14 mouse cellular contexts compared by ENCODE assay signal in the genomic region with DNA sequence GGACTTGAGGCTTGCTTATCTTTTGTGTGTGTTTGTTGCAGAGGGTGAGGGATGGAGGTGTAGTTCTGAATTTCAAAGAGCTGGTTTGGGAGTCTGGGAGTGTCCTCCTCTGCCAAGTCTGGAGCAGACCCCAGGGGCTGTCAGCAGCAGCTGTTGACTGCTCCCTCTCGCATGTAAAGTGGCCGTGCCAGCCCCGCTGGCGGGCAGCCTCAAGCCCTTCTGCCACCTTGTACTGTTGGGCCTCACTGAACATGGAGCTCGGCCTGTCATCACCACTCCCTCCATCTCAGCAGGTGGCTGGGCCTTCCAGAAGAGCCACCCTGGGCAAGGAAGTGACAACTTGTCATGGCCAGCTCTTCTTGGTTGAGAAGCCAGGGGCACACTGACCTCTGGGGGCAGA.
DNase-seq lines count a peak whose midpoint lies in the region; ATAC-seq and TF ChIP-seq lines count a peak whose summit lies in the region.
"Had no signal": no experiment of that assay in that cellular context is flagged by ENCODE, and none has a peak within 500 bp of the region (broad histone marks: within the 10 kb centered on the region; RNA-seq: fewer than 3 reads in every experiment).

No protein-coding gene starts in this region.

- no peak overlapping the region for H3K27ac ChIP-seq in forebrain, postnatal 0 days (ENCODE audit: low read depth, low read length)
- H3K27ac ChIP-seq in midbrain, embryonic 14.5 days (replicated peaks; ENCODE audit: low read depth, low read length) = peak overlapping the region; percentile 53; the same call in 1 of the 2 replicates
- no peak overlapping the region for H3K27ac ChIP-seq in limb, embryonic 10.5 days
- H3K27ac ChIP-seq: intestine, embryonic 15.5 days; stomach, embryonic 15.5 days had no signal

- no peaks in the 10 kb centered on the region for H3K27me3 ChIP-seq in forebrain, postnatal 0 days (ENCODE audit: insufficient read depth, low read length)
- no peaks in the 10 kb centered on the region for H3K27me3 ChIP-seq in midbrain, embryonic 14.5 days (ENCODE audit: control insufficient read depth, insufficient read depth, low read length)
- H3K27me3 ChIP-seq in limb, embryonic 10.5 days (ENCODE audit: low read depth, poor library complexity, severe bottlenecking) = peaks cover 2% of the 10 kb centered on the region; the same call in 1 of the 2 replicates
- H3K27me3 ChIP-seq: intestine, embryonic 15.5 days; stomach, embryonic 15.5 days had no signal

- TF ChIP-seq CTCF in forebrain, postnatal 0 days (IDR thresholded peaks at IDR 0.05; ENCODE audit: low read depth) = no peak

- peak; percentile 18 for DNase-seq in gastrocnemius, postnatal 10 days
- DNase-seq in gastrocnemius, adult 18-20 months (ENCODE audit: low spot score) = no peak
- DNase-seq in left cerebral cortex, postnatal 10 days (ENCODE audit: extremely low spot score in 1 of 2, low spot score in 2 of 2) = peak; percentile 23 to 36
- no peak for DNase-seq in left cerebral cortex, postnatal 14 days (ENCODE audit: low spot score in 2 of 2)
- peak; percentile 66 for DNase-seq in forebrain, postnatal 0 days
- DNase-seq in midbrain, embryonic 14.5 days = peak; percentile 61
- DNase-seq in limb, embryonic 10.5 days (ENCODE audit: low spot score) = no peak
- DNase-seq: gastrocnemius, postnatal 25 days; kidney, postnatal 36 days; lung, adult 2 months; right cerebral cortex, postnatal 25 days; thymus, postnatal 36 days had no signal

- WGBS in forebrain, postnatal 0 days = 26% methylated on average over 5 of the region's 5 CpGs
- WGBS in midbrain, embryonic 14.5 days = 30% methylated on average over 5 of the region's 5 CpGs
- WGBS in limb, embryonic 10.5 days = 55% methylated on average over 5 of the region's 5 CpGs

- no peaks in the 10 kb centered on the region for H3K4me1 ChIP-seq in forebrain, postnatal 0 days (ENCODE audit: insufficient read depth)
- H3K4me1 ChIP-seq in midbrain, embryonic 14.5 days (ENCODE audit: control insufficient read depth, insufficient read depth, low read length) = peaks cover 21% of the 10 kb centered on the region
- peaks cover 5% of the 10 kb centered on the region for H3K4me1 ChIP-seq in limb, embryonic 10.5 days
- H3K4me1 ChIP-seq: intestine, embryonic 15.5 days; stomach, embryonic 15.5 days had no signal

- intact Hi-C loops in left cerebral cortex, postnatal 10 days (cut with DNase I) = no loop called here
- intact Hi-C loops in left cerebral cortex, postnatal 14 days (cut with DNase I) = no loop called here

- H3K9ac ChIP-seq in forebrain, postnatal 0 days = no peak overlapping the region
- H3K9ac ChIP-seq in midbrain, embryonic 14.5 days (replicated peaks; ENCODE audit: low read length) = no peak overlapping the region
- H3K9ac ChIP-seq: intestine, embryonic 15.5 days; stomach, embryonic 15.5 days had no signal

- peaks cover 3% of the 10 kb centered on the region; the same call in 1 of the 2 replicates for H3K36me3 ChIP-seq in forebrain, postnatal 0 days (ENCODE audit: insufficient read depth)
- peaks cover 14% of the 10 kb centered on the region for H3K36me3 ChIP-seq in midbrain, embryonic 14.5 days (ENCODE audit: control insufficient read depth, insufficient read depth, low read length)
- H3K36me3 ChIP-seq in limb, embryonic 10.5 days = no peaks in the 10 kb centered on the region
- H3K36me3 ChIP-seq: intestine, embryonic 15.5 days; stomach, embryonic 15.5 days had no signal

- no peaks in the 10 kb centered on the region for H3K9me3 ChIP-seq in forebrain, postnatal 0 days (ENCODE audit: low read length)
- no peaks in the 10 kb centered on the region for H3K9me3 ChIP-seq in midbrain, embryonic 14.5 days (ENCODE audit: control insufficient read depth, low read length)
- H3K9me3 ChIP-seq in limb, embryonic 10.5 days (replicated peaks) = no peaks in the 10 kb centered on the region
- H3K9me3 ChIP-seq: intestine, embryonic 15.5 days; stomach, embryonic 15.5 days had no signal

- no peak overlapping the region for H3K4me3 ChIP-seq in forebrain, postnatal 0 days (ENCODE audit: low read depth, low read length)
- no peak overlapping the region for H3K4me3 ChIP-seq in midbrain, embryonic 14.5 days (replicated peaks; ENCODE audit: low read depth, low read length)
- no peak overlapping the region for H3K4me3 ChIP-seq in limb, embryonic 10.5 days
- H3K4me3 ChIP-seq: intestine, embryonic 15.5 days; stomach, embryonic 15.5 days had no signal

- H3K4me2 ChIP-seq in forebrain, postnatal 0 days (ENCODE audit: low read depth) = no peak overlapping the region
- H3K4me2 ChIP-seq in midbrain, embryonic 14.5 days (ENCODE audit: low read length) = no peak overlapping the region
- H3K4me2 ChIP-seq: intestine, embryonic 15.5 days; stomach, embryonic 15.5 days had no signal

- peak; percentile 90 for ATAC-seq in forebrain, postnatal 0 days
- ATAC-seq in midbrain, embryonic 14.5 days (ENCODE audit: low FRiP score, low TSS enrichment) = 0 out of 2 replicates have a peak, but pooled peaks have one; percentile 27
- ATAC-seq: intestine, embryonic 15.5 days had no signal

Comparison
In these comparisons a context has a peak if more than half of its experiments do, and no peak if none do; other contexts are left out.
1. DNase-seq: peak in gastrocnemius, postnatal 10 days (single experiment), left cerebral cortex, postnatal 10 days (2 of 2), forebrain, postnatal 0 days (single experiment) and midbrain, embryonic 14.5 days (single experiment); none in gastrocnemius, adult 18-20 months (single experiment), left cerebral cortex, postnatal 14 days (0 of 2) and limb, embryonic 10.5 days (single experiment).